Mouse (Mus musculus) embryonic facial prominence, embryonic 15.5 days (tissue): ENCODE results near the gene Pacs1. TPM values are rescaled to one million over a fixed set of nuclear protein-coding genes. Genes with fewer than 3 reads are reported as not detected.
A peak's percentile ranks its signal among the peaks of the same experiment; 100 is the strongest.

ENCODE experiments used
- ATAC-seq: fragments of 200-750 bp; cut with Nextera tagmentation; 2 replicates; pipeline ENCODE4 v1.8.0; 2017; ENCODE audit warnings: low read depth, moderate TSS enrichment; ENCODE audit not compliant: insufficient number of reproducible peaks, low FRiP score, low TSS enrichment
- H3K27ac ChIP-seq: fragments of 300-500 bp; sonication (generic); replicated peaks from 2 replicates; pipeline ENCODE4 v1.5.1; 2015; ENCODE audit warnings: mild to moderate bottlenecking, inconsistent platforms
- H3K27me3 ChIP-seq: fragments of 300-500 bp; sonication (generic); 2 replicates; pipeline ENCODE4 v1.6.1; 2015; ENCODE audit warnings: inconsistent platforms
- H3K36me3 ChIP-seq: fragments of 300-500 bp; sonication (generic); 2 replicates; pipeline ENCODE4 v1.6.1; 2015; ENCODE audit warnings: mild to moderate bottlenecking, inconsistent platforms
- H3K4me1 ChIP-seq: fragments of 300-500 bp; sonication (generic); 2 replicates; pipeline ENCODE4 v1.6.1; 2015; ENCODE audit warnings: inconsistent platforms
- H3K4me2 ChIP-seq: fragments of 300-500 bp; sonication (generic); replicated peaks from 2 replicates; pipeline ENCODE4 v1.6.1; 2015; ENCODE audit warnings: mild to moderate bottlenecking, inconsistent platforms
- H3K4me3 ChIP-seq: fragments of 300-500 bp; sonication (generic); replicated peaks from 2 replicates; pipeline ENCODE4 v1.5.1; 2015; ENCODE audit warnings: mild to moderate bottlenecking, inconsistent platforms
- H3K9ac ChIP-seq: fragments of 300-500 bp; sonication (generic); 2 replicates; pipeline ENCODE4 v1.6.1; 2015; ENCODE audit warnings: inconsistent platforms
- H3K9me3 ChIP-seq: fragments of 300-500 bp; sonication (generic); replicated peaks from 2 replicates; pipeline ENCODE4 v1.6.1; 2016; ENCODE audit warnings: inconsistent platforms
- WGBS: fragments of 180-500 bp; shearing (Covaris S2); methylation state at CpG from one replicate; pipeline ENCODE4 v1.1.7; 2015; 5-methylcytosine and 5-hydroxymethylcytosine counted together
- microRNA-seq: library from miRNA; unstranded; fragments of <30 nt; microRNA quantifications from one replicate; pipeline ENCODE4, GENCODE M21; 2016; ENCODE audit warnings: borderline number of aligned reads
- polyA plus RNA-seq: library from polyadenylated mRNA; unstranded; fragments of >200 nt; fragmentation: Nextera tagmentation; extraction: Ambion mirVana; gene quantifications from 2 replicates; pipeline ENCODE4 v1.2.1, GENCODE M21; 2015

Pacs1 gene
- polyA plus RNA-seq, 1 experiment from 2014 or later, result 30.6 TPM

- 0 out of 2 replicates have a peak within 1 kb of the TSS, but pooled peaks have one; percentile 18 for H3K9ac ChIP-seq
These were observed 187.6 kb downstream of the Pacs1 start, which contains the start of gene Tmem151a for GRCm38 (mm10) chr19:5085145-5085863. Gene Tmem151a (minus strand): TSS chr19:5085531.

GRCm38 (mm10) chr19:5084834-5085144 lies 188.1 kb downstream of the Pacs1 start:
- no peak overlapping the region for H3K9ac ChIP-seq

More at GRCm38 (mm10) chr19:5085145-5085863, 187.6 kb downstream of the Pacs1 start, which contains the start of gene Tmem151a:
- Histone ChIP-seq H3K9me3 (no peaks in the 10 kb centered on the region), H3K4me1 (peaks cover 27% of the 10 kb centered on the region), H3K36me3 (peaks cover 5% of the 10 kb centered on the region; the same call in 1 of the 2 replicates), H3K27ac (no peak within 1 kb of the TSS), H3K27me3 (peaks cover 62% of the 10 kb centered on the region), H3K4me2 (peak within 1 kb of the TSS; percentile 91), H3K4me3 (peak within 1 kb of the TSS; percentile 49)
- under 1% methylated on average over 62 of the region's 69 CpGs for WGBS
- ATAC-seq, result no peak

GRCm38 (mm10) chr19:5083961-5084833 lies 188.7 kb downstream of the Pacs1 start:
- H3K27me3 ChIP-seq, result peaks cover 65% of the 10 kb centered on the region
- H3K4me1 ChIP-seq, result peaks cover 24% of the 10 kb centered on the region
- no peaks in the 10 kb centered on the region for H3K36me3 ChIP-seq
- peak overlapping the region; percentile 49; the same call in 1 of the 2 replicates for H3K4me3 ChIP-seq
- H3K9ac ChIP-seq, result no peak overlapping the region
- H3K4me2 ChIP-seq, result peak overlapping the region; percentile 91
- 64% methylated on average over 3 of the region's 3 CpGs for WGBS
- H3K27ac ChIP-seq, result no peak overlapping the region
- ATAC-seq, result no peak
- no peaks in the 10 kb centered on the region for H3K9me3 ChIP-seq

More at GRCm38 (mm10) chr19:5084834-5085144, 188.1 kb downstream of the Pacs1 start:
- peaks cover 2% of the 10 kb centered on the region; the same call in 1 of the 2 replicates for H3K36me3 ChIP-seq
- H3K9me3 ChIP-seq, result no peaks in the 10 kb centered on the region
- H3K4me3 ChIP-seq, result peak overlapping the region; percentile 49
- H3K27ac ChIP-seq, result no peak overlapping the region
- peak overlapping the region; percentile 91 for H3K4me2 ChIP-seq
- H3K4me1 ChIP-seq, result peaks cover 27% of the 10 kb centered on the region
- WGBS, result 9% methylated on average over 15 of the region's 15 CpGs
- ATAC-seq, result no peak
- peaks cover 65% of the 10 kb centered on the region for H3K27me3 ChIP-seq

Small RNA genes within 50 kb of the gene (microRNA-seq; reads per million reads assigned to microRNA genes)
- gene Gm27468, result not detected

Other genes starting within 250 kb of the Pacs1 start
- gene Slc29a2, start 249.3 kb downstream of the Pacs1 start, polyA plus RNA-seq, result 3.5 and 4.9 TPM in 2 replicates
- gene B4gat1, start 234.3 kb downstream of the Pacs1 start, polyA plus RNA-seq, result 47.2 and 48.4 TPM in 2 replicates
- 1.9 and 2.0 TPM in 2 replicates for gene AC124502.3, start 234.2 kb downstream of the Pacs1 start, polyA plus RNA-seq
- gene Brms1, start 231.8 kb downstream of the Pacs1 start, polyA plus RNA-seq, result 42.2 and 48.6 TPM in 2 replicates
- gene Rin1, start 222.6 kb downstream of the Pacs1 start, polyA plus RNA-seq, result 2.6 and 4.4 TPM in 2 replicates
- gene Cd248, start 205.0 kb downstream of the Pacs1 start, polyA plus RNA-seq, result 131 and 158 TPM in 2 replicates
- 2.3 and 3.0 TPM in 2 replicates for gene Tmem151a, start 187.6 kb downstream of the Pacs1 start, polyA plus RNA-seq
- gene Yif1a, start 184.6 kb downstream of the Pacs1 start, polyA plus RNA-seq, result 111 and 119 TPM in 2 replicates
- 35.5 and 38.7 TPM in 2 replicates for gene Cnih2, start 174.6 kb downstream of the Pacs1 start, polyA plus RNA-seq
- 256 and 270 TPM in 2 replicates for gene Rab1b, start 166.0 kb downstream of the Pacs1 start, polyA plus RNA-seq
- 17.9 and 19.5 TPM in 2 replicates for gene Klc2, start 154.6 kb downstream of the Pacs1 start, polyA plus RNA-seq
- gene Sf3b2, start 22.3 kb upstream of the Pacs1 start, polyA plus RNA-seq, result 335 and 338 TPM in 2 replicates
- 4.2 and 5.8 TPM in 2 replicates for gene Gal3st3, start 25.2 kb upstream of the Pacs1 start, polyA plus RNA-seq
- not detected in 2 replicates for gene Catsper1, start 62.6 kb upstream of the Pacs1 start, polyA plus RNA-seq
- 67.9 and 76.8 TPM in 2 replicates for gene Cst6, start 76.5 kb upstream of the Pacs1 start, polyA plus RNA-seq
- gene Eif1ad, start 93.6 kb upstream of the Pacs1 start, polyA plus RNA-seq, result 48.6 and 55.1 TPM in 2 replicates
- 399 and 402 TPM in 2 replicates for gene Banf1, start 94.0 kb upstream of the Pacs1 start, polyA plus RNA-seq
- gene Sart1, start 115.6 kb upstream of the Pacs1 start, polyA plus RNA-seq, result 81.5 and 83.5 TPM in 2 replicates
- 0.72 and 1.1 TPM in 2 replicates for gene Tsga10ip, start 129.4 kb upstream of the Pacs1 start, polyA plus RNA-seq
- gene Drap1, start 151.9 kb upstream of the Pacs1 start, polyA plus RNA-seq, result 267 and 280 TPM in 2 replicates
- 67.4 and 72.3 TPM in 2 replicates for gene AI837181, start 152.0 kb upstream of the Pacs1 start, polyA plus RNA-seq
- not detected in 2 replicates for gene Fosl1, start 174.4 kb upstream of the Pacs1 start, polyA plus RNA-seq
- gene Ccdc85b, start 184.8 kb upstream of the Pacs1 start, polyA plus RNA-seq, result 8.0 and 8.9 TPM in 2 replicates
- gene Fibp, start 187.5 kb upstream of the Pacs1 start, polyA plus RNA-seq, result 114 and 125 TPM in 2 replicates
- 1.4 and 2.8 TPM in 2 replicates for gene Ctsw, start 195.4 kb upstream of the Pacs1 start, polyA plus RNA-seq
- gene Efemp2, start 200.8 kb upstream of the Pacs1 start, polyA plus RNA-seq, result 219 and 226 TPM in 2 replicates
- gene Mus81, start 215.3 kb upstream of the Pacs1 start, polyA plus RNA-seq, result 44.1 and 45.2 TPM in 2 replicates
- 2,278 and 2,311 TPM in 2 replicates for gene Cfl1, start 217.3 kb upstream of the Pacs1 start, polyA plus RNA-seq
- gene 1700020D05Rik, start 230.7 kb upstream of the Pacs1 start, polyA plus RNA-seq, result 0.16 TPM in 1 of 2 replicates, not detected in the other
- 10.7 and 11.7 TPM in 2 replicates for gene Snx32, start 237.4 kb upstream of the Pacs1 start, polyA plus RNA-seq